Mouse (Mus musculus): ENCODE results near the gene Vdr. TPM values are rescaled to one million over a fixed set of nuclear protein-coding genes. Genes with fewer than 3 reads are reported as not detected.
A peak's percentile ranks its signal among the peaks of the same experiment; 100 is the strongest.

Gene Vdr
- polyA plus RNA-seq, 1 experiment, result 0.46 TPM

- no peak for TF ChIP-seq CTCF (IDR thresholded peaks at IDR 0.05; ENCODE audit: borderline replicate concordance, insufficient read depth, low read depth, low read length)
- TF ChIP-seq POLR2A (IDR thresholded peaks at IDR 0.05; ENCODE audit: borderline replicate concordance, insufficient read depth, low read length), result no peak
- 22% methylated on average over 12 of the region's 12 CpGs for WGBS
- Histone ChIP-seq H3K4me1 (ENCODE audit: control insufficient read depth, insufficient read depth, low read length) (peaks cover 4% of the 10 kb centered on the region), H3K27ac (ENCODE audit: insufficient read depth, low read length) (peak overlapping the region; percentile 21; the same call in 1 of the 2 replicates), H3K4me3 (replicated peaks; ENCODE audit: insufficient read depth, low read depth, low read length) (peak overlapping the region; percentile 65), H3K27me3 (ENCODE audit: control insufficient read depth, insufficient read depth, low read length) (no peaks in the 10 kb centered on the region)
- no peak for DNase-seq
Measured at GRCm38 (mm10) chr15:97830253-97830787, 80.1 kb downstream of the Vdr start.

DNA sequence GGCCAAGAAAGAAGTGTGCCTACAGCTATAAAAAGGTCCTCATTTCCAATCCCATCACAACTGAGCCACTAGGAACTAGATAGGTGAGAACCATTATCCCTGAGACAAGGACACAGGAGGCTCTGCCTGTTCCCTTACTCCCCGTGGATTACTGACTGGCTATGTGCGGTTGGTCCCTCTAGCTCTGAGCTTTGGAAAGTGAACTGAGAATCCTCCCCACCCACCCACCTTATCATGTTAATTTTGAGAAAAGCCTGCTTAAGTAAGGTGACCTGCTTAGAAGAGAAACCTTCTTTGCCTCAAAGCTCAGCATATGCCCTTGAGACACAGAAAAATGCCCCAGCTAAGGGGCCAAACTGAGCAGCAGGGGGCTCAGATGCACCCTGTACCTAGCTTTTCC, 81.0 kb downstream of the Vdr start:
- Histone ChIP-seq H3K27ac (ENCODE audit: insufficient read depth, low read length) (no peak overlapping the region), H3K4me3 (replicated peaks; ENCODE audit: insufficient read depth, low read depth, low read length) (no peak overlapping the region), H3K27me3 (ENCODE audit: control insufficient read depth, insufficient read depth, low read length) (no peaks in the 10 kb centered on the region), H3K4me1 (ENCODE audit: control insufficient read depth, insufficient read depth, low read length) (peaks cover 13% of the 10 kb centered on the region)
- WGBS, result 68% methylated on average over 2 of the region's 2 CpGs
- no peak for DNase-seq
- TF ChIP-seq CTCF (IDR thresholded peaks at IDR 0.05; ENCODE audit: borderline replicate concordance, insufficient read depth, low read depth, low read length), result no peak
- no peak for TF ChIP-seq POLR2A (IDR thresholded peaks at IDR 0.05; ENCODE audit: borderline replicate concordance, insufficient read depth, low read length)

- DNase-seq, result no peak
- no peak for TF ChIP-seq POLR2A (IDR thresholded peaks at IDR 0.05; ENCODE audit: borderline replicate concordance, insufficient read depth, low read length)
- TF ChIP-seq CTCF (IDR thresholded peaks at IDR 0.05; ENCODE audit: borderline replicate concordance, insufficient read depth, low read depth, low read length), result no peak
- Histone ChIP-seq H3K27me3 (ENCODE audit: control insufficient read depth, insufficient read depth, low read length) (no peaks in the 10 kb centered on the region), H3K27ac (ENCODE audit: insufficient read depth, low read length) (no peak overlapping the region), H3K4me3 (replicated peaks; ENCODE audit: insufficient read depth, low read depth, low read length) (no peak overlapping the region), H3K4me1 (ENCODE audit: control insufficient read depth, insufficient read depth, low read length) (peaks cover 18% of the 10 kb centered on the region)
- WGBS, result 78% methylated on average over 5 of the region's 5 CpGs
Measured at GRCm38 (mm10) chr15:97828901-97829338, 81.5 kb downstream of the Vdr start.

DNA sequence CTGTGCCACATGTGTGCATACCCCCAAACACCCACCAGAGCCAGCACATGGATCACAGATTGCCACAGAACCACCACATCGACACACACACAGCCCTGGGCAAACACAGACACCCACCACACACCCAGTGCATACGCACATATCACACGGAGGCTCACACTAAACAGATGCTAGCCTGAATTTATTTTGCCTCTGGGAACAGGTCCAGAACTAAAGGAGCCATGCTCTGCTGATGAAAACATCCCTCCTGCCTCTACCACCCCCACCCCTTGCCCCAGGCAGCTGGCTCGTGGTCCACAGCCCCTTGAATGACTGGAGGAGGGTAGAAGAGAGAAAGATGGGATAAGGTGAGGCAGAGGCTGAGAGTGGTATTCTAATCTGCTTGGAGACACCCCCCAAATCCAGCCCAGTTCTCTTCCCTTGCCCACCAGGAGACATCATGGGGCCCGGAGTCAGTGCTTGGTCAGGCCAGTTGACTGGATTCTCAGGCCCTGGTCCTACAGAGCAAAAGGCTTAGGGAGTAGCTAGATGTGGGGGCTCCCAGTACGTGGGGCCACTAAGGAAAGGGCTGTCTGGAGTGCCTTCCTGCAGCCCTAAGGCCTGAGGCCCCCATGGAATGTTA, 82.1 kb downstream of the Vdr start:
- DNase-seq, result no peak
- WGBS, result 75% methylated on average over 6 of the region's 6 CpGs
- H3K4me3 ChIP-seq (replicated peaks; ENCODE audit: insufficient read depth, low read depth, low read length), result no peak overlapping the region
- TF ChIP-seq CTCF (IDR thresholded peaks at IDR 0.05; ENCODE audit: borderline replicate concordance, insufficient read depth, low read depth, low read length), result no peak
- TF ChIP-seq POLR2A (IDR thresholded peaks at IDR 0.05; ENCODE audit: borderline replicate concordance, insufficient read depth, low read length), result no peak
- H3K27me3 ChIP-seq (ENCODE audit: control insufficient read depth, insufficient read depth, low read length), result no peaks in the 10 kb centered on the region
- no peak overlapping the region for H3K27ac ChIP-seq (ENCODE audit: insufficient read depth, low read length)
- peaks cover 22% of the 10 kb centered on the region for H3K4me1 ChIP-seq (ENCODE audit: control insufficient read depth, insufficient read depth, low read length)

- H3K4me1 ChIP-seq (ENCODE audit: control insufficient read depth, insufficient read depth, low read length), result peaks cover 29% of the 10 kb centered on the region
- TF ChIP-seq CTCF (IDR thresholded peaks at IDR 0.05; ENCODE audit: borderline replicate concordance, insufficient read depth, low read depth, low read length) (no peak), POLR2A (IDR thresholded peaks at IDR 0.05; ENCODE audit: borderline replicate concordance, insufficient read depth, low read length) (no peak)
- WGBS, result 83% methylated on average over 8 of the region's 8 CpGs
Measured at GRCm38 (mm10) chr15:97827401-97827800, 83.0 kb downstream of the Vdr start.

GRCm38 (mm10) chr15:97826588-97827261, 83.7 kb downstream of the Vdr start:
- no peaks in the 10 kb centered on the region for H3K27me3 ChIP-seq (ENCODE audit: control insufficient read depth, insufficient read depth, low read length)
- WGBS, result 81% methylated on average over 5 of the region's 5 CpGs
- no peak overlapping the region for H3K27ac ChIP-seq (ENCODE audit: insufficient read depth, low read length)
- TF ChIP-seq CTCF (IDR thresholded peaks at IDR 0.05; ENCODE audit: borderline replicate concordance, insufficient read depth, low read depth, low read length), result no peak
- TF ChIP-seq POLR2A (IDR thresholded peaks at IDR 0.05; ENCODE audit: borderline replicate concordance, insufficient read depth, low read length), result no peak
- no peak for DNase-seq
- H3K4me1 ChIP-seq (ENCODE audit: control insufficient read depth, insufficient read depth, low read length), result peaks cover 34% of the 10 kb centered on the region
- no peak overlapping the region for H3K4me3 ChIP-seq (replicated peaks; ENCODE audit: insufficient read depth, low read depth, low read length)

More at GRCm38 (mm10) chr15:97827401-97827800, 83.0 kb downstream of the Vdr start:
- DNase-seq, result no peak
- Histone ChIP-seq H3K27ac (ENCODE audit: insufficient read depth, low read length) (no peak overlapping the region), H3K4me3 (replicated peaks; ENCODE audit: insufficient read depth, low read depth, low read length) (no peak overlapping the region), H3K27me3 (ENCODE audit: control insufficient read depth, insufficient read depth, low read length) (no peaks in the 10 kb centered on the region)

- peaks cover 38% of the 10 kb centered on the region for H3K4me1 ChIP-seq (ENCODE audit: control insufficient read depth, insufficient read depth, low read length)
- TF ChIP-seq POLR2A (IDR thresholded peaks at IDR 0.05; ENCODE audit: borderline replicate concordance, insufficient read depth, low read length), result no peak
- TF ChIP-seq CTCF (IDR thresholded peaks at IDR 0.05; ENCODE audit: borderline replicate concordance, insufficient read depth, low read depth, low read length), result no peak
- 64% methylated on average over 12 of the region's 12 CpGs for WGBS
- H3K27ac ChIP-seq (ENCODE audit: insufficient read depth, low read length), result no peak overlapping the region
- DNase-seq, result no peak
- H3K4me3 ChIP-seq (replicated peaks; ENCODE audit: insufficient read depth, low read depth, low read length), result no peak overlapping the region
- H3K27me3 ChIP-seq (ENCODE audit: control insufficient read depth, insufficient read depth, low read length), result no peaks in the 10 kb centered on the region
Measured at GRCm38 (mm10) chr15:97825941-97826587, 84.4 kb downstream of the Vdr start.

Measured in cerebellum, adult 2 months (tissue).